Mouse (Mus musculus): ENCODE data around the gene Mapkap1.

- no peak for TF ChIP-seq CTCF (IDR thresholded peaks at IDR 0.05; ENCODE audit: low read depth)
- no peak for TF ChIP-seq EP300 (IDR thresholded peaks at IDR 0.05; ENCODE audit: low read depth)
These were observed 103.3 kb downstream of the Mapkap1 start for GRCm38 (mm10) chr2:34509856-34510255.
